Mouse (Mus musculus) cerebellum, adult 2 months (tissue): Measurements from ENCODE around the gene Ttll11.

Source experiments
- CTCF ChIP-seq: fragments of 200-500 bp; IDR thresholded peaks from 2 replicates; pipeline ENCODE4 v1.5.1; 2011; ENCODE audit warnings: low read depth, mild to moderate bottlenecking, control low read depth, low read length, moderate library complexity, borderline replicate concordance; ENCODE audit not compliant: insufficient read depth
- POLR2A ChIP-seq: fragments of 200-500 bp; IDR thresholded peaks from 2 replicates; pipeline ENCODE4 v1.6.1; 2011; ENCODE audit warnings: low read length, control low read depth, borderline replicate concordance; ENCODE audit not compliant: insufficient read depth

GRCm38 (mm10) chr2:35745876-35746275 lies 233.8 kb downstream of the Ttll11 start:
- TF ChIP-seq POLR2A (no peak), CTCF (no peak)
